Mouse (Mus musculus) lung, adult 2 months (tissue): ENCODE measurements at regions not wholly inside any gene's neighbourhood (a gene's known extent, or its start where the extent isn't known, plus 50 kb on each side); places are given as distances from the start of the nearest gene placed in this dataset.

Experiments used
- DNase-seq: peaks from one replicate; pipeline ENCODE4 v3.0.0; 2022
- H3K4me1 ChIP-seq: fragments of 200-500 bp; 2 replicates; pipeline ENCODE4 v1.6.1; 2011; ENCODE audit warnings: low read length; ENCODE audit not compliant: control insufficient read depth, insufficient read depth
- H3K4me3 ChIP-seq: fragments of 200-500 bp; replicated peaks from 2 replicates; pipeline ENCODE3; 2011; ENCODE audit warnings: low read depth, mild to moderate bottlenecking, control low read depth, low read length; ENCODE audit errors: extremely low read depth
- CTCF ChIP-seq: fragments of 200-500 bp; IDR thresholded peaks from 2 replicates; pipeline ENCODE4 v1.5.1; 2011; ENCODE audit warnings: mild to moderate bottlenecking, low read length, control low read depth; ENCODE audit not compliant: insufficient read depth
- POLR2A ChIP-seq: fragments of 200-500 bp; IDR thresholded peaks from 2 replicates; pipeline ENCODE4 v1.6.1; 2011; ENCODE audit warnings: low read depth, mild to moderate bottlenecking, control low read depth, low read length, borderline replicate concordance; ENCODE audit errors: extremely low read depth
- WGBS: fragments of 180-500 bp; shearing (Covaris S2); methylation state at CpG from one replicate; pipeline ENCODE4 v1.1.7; 2018; 5-methylcytosine and 5-hydroxymethylcytosine counted together

GRCm38 (mm10) chr17:75696729-75697103 is 145.0 kb upstream of the Fam98a start:
- no peak overlapping the region for H3K4me3 ChIP-seq
- WGBS = 67% methylated on average over 3 of the region's 3 CpGs
- no peak for DNase-seq

GRCm38 (mm10) chr17:75696103-75696728 is 144.5 kb upstream of the Fam98a start:
- no peak for TF ChIP-seq POLR2A
- TF ChIP-seq CTCF = no peak
- Histone ChIP-seq H3K4me1 (no peaks in the 10 kb centered on the region), H3K4me3 (no peak overlapping the region)
- 69% methylated on average over 5 of the region's 5 CpGs for WGBS
- no peak for DNase-seq

More at GRCm38 (mm10) chr17:75696729-75697103, 145.0 kb upstream of the Fam98a start:
- TF ChIP-seq CTCF = no peak
- TF ChIP-seq POLR2A = no peak
- no peaks in the 10 kb centered on the region for H3K4me1 ChIP-seq

GRCm38 (mm10) chr17:75685927-75686326 is 134.2 kb upstream of the Fam98a start:
- no peaks in the 10 kb centered on the region for H3K4me1 ChIP-seq
- no peak for DNase-seq

GRCm38 (mm10) chr17:75646982-75647381 is 95.2 kb upstream of the Fam98a start:
- no peak for DNase-seq
- H3K4me3 ChIP-seq = no peak overlapping the region
- no peak for TF ChIP-seq POLR2A
- TF ChIP-seq CTCF = no peak
- H3K4me1 ChIP-seq = no peaks in the 10 kb centered on the region
- 84% methylated on average over 11 of the region's 11 CpGs for WGBS

More at GRCm38 (mm10) chr17:75685927-75686326, 134.2 kb upstream of the Fam98a start:
- no peak for TF ChIP-seq CTCF
- TF ChIP-seq POLR2A = no peak
- no peak overlapping the region for H3K4me3 ChIP-seq

- H3K4me1 ChIP-seq = no peaks in the 10 kb centered on the region
- no peak overlapping the region for H3K4me3 ChIP-seq
- TF ChIP-seq CTCF = no peak
- TF ChIP-seq POLR2A = no peak
- no peak for DNase-seq
- 75% methylated on average over 5 of the region's 5 CpGs for WGBS
These were observed 93.0 kb upstream of the Fam98a start for GRCm38 (mm10) chr17:75644698-75645097.

- TF ChIP-seq CTCF (no peak), POLR2A (no peak)
- no peaks in the 10 kb centered on the region for H3K4me1 ChIP-seq
- H3K4me3 ChIP-seq = no peak overlapping the region
- no peak for DNase-seq
- WGBS = 52% methylated on average over 3 of the region's 3 CpGs
These were observed 90.6 kb upstream of the Fam98a start for GRCm38 (mm10) chr17:75642311-75642710.

- WGBS = 53% methylated on average over 6 of the region's 6 CpGs
These were observed 89.3 kb upstream of the Fam98a start for GRCm38 (mm10) chr17:75641010-75641498.

GRCm38 (mm10) chr17:75640575-75640974 is 88.8 kb upstream of the Fam98a start:
- Histone ChIP-seq H3K4me1 (no peaks in the 10 kb centered on the region), H3K4me3 (no peak overlapping the region)
- no peak for DNase-seq
- TF ChIP-seq CTCF (no peak), POLR2A (no peak)
- 75% methylated on average over 5 of the region's 5 CpGs for WGBS

More at GRCm38 (mm10) chr17:75641010-75641498, 89.3 kb upstream of the Fam98a start:
- DNase-seq = no peak
- Histone ChIP-seq H3K4me1 (no peaks in the 10 kb centered on the region), H3K4me3 (no peak overlapping the region)
- no peak for TF ChIP-seq CTCF

- WGBS = 86% methylated on average over 4 of the region's 4 CpGs
- TF ChIP-seq CTCF = no peak
- no peak for TF ChIP-seq POLR2A
- H3K4me1 ChIP-seq = no peaks in the 10 kb centered on the region
- H3K4me3 ChIP-seq = no peak overlapping the region
- DNase-seq = no peak
These were observed 78.1 kb upstream of the Fam98a start for GRCm38 (mm10) chr17:75629857-75630256.

GRCm38 (mm10) chr17:75619472-75619871 is 67.7 kb upstream of the Fam98a start:
- WGBS = 65% methylated on average over 3 of the region's 3 CpGs
- TF ChIP-seq POLR2A = no peak
- peak; percentile 14; the same call in 1 of the 2 replicates for TF ChIP-seq CTCF
- DNase-seq = no peak
- Histone ChIP-seq H3K4me1 (no peaks in the 10 kb centered on the region), H3K4me3 (no peak overlapping the region)

- no peak for TF ChIP-seq POLR2A
- no peak for TF ChIP-seq CTCF
- 83% methylated on average over 3 of the region's 3 CpGs for WGBS
- DNase-seq = no peak
- no peak overlapping the region for H3K4me3 ChIP-seq
- no peaks in the 10 kb centered on the region for H3K4me1 ChIP-seq
These were observed 66.8 kb upstream of the Fam98a start for GRCm38 (mm10) chr17:75618514-75618913.
